Mouse (Mus musculus) granulocyte monocyte progenitor cell, adult 5-6 weeks (primary cell): ENCODE measurements around the gene Fosl2. TPM values are rescaled to one million over a fixed set of nuclear protein-coding genes. Genes with fewer than 3 reads are reported as not detected.

Experiments
- ATAC-seq: replicated peaks from 2 replicates; pipeline ENCODE4 v1.8.0; 2016; ENCODE audit warnings: mild to moderate bottlenecking, moderate TSS enrichment, inconsistent platforms; ENCODE audit not compliant: poor library complexity, severe bottlenecking
- total RNA-seq, 2 experiments: library from RNA; stranded (forward) in 1 of 2; stranded (reverse) in 1 of 2; fragments of 200-712, 200-1000 nt in 1 of 2; fragments of >200 nt in 1 of 2; fragmentation: Nextera tagmentation in 1 of 2; gene quantifications; 2 replicates each; pipeline ENCODE4 v1.2.3; 2014 to 2017

Gene Fosl2
- total RNA-seq (2014; fragmentation: Nextera tagmentation), result 23.4 and 24.7 TPM in 2 replicates
- total RNA-seq (2017), result 9.1 and 11.2 TPM in 2 replicates

DNA sequence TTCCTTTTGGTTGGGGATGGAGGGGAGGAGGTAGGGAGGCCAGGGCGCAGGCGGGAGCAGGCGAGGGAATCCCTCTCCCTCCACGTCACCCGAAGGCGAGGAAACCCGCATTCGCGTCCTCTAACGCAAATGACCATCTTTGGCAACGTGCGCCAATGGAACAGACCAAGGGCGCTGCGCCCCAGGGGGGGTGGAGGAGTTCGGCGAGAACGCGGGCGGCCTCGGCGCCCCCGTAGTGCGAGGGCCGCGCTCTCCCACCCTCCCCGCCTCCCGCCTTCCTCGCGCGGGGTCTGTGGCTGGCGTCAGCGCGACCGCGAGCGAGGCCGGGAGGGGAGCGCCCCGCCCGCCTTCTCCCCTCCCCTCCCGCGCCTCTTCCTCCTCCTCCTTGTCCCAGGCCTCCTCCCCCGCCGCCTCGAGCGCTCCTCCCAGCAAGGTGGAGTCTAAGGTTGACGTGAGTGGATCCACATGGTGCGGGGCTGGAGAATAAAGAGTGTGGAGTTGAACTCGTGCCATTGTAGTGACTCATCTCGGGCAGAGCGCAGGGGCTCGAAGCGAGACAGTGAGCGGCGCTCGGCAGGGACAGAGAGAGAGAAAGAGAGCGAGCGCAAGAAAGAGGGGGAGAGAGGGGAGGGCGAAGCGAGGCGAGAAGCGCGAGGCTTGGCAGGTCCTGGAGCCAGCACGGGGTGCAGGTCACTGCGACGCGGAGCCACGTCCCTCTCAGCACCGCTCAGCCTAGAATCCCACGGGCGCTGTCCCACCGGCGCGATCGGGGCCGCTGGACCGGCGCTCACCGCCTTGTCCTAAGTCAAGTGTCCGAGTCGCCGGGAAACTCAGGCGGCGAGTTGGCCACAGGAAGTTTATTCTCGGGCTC is at the start of gene Fosl2:
Gene Fosl2, plus strand, starts transcription at position 466 of the 871 bp plus-strand sequence.
- peak; percentile 64 for ATAC-seq

DNA sequence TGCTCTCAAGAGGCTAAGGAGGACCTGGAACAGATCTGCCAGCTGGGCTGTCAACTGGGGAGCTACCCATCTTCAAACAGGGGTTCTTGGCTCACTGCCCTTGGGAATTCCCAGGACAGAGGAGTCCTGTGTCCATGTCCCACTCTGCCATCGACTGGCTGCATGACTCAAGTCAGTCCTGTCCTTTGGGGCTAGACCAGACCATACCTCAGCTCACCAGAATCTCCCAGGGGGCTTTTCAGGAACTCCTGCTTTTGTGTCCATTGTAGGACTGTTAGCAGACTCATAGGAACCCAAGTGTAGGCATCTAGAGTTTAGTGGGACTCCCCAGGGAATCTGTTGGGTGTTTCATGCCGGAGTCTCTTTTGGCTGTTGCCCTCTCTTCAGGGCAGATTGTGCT is 49.6 kb upstream of the Fosl2 start:
- ATAC-seq, result no peak

DNA sequence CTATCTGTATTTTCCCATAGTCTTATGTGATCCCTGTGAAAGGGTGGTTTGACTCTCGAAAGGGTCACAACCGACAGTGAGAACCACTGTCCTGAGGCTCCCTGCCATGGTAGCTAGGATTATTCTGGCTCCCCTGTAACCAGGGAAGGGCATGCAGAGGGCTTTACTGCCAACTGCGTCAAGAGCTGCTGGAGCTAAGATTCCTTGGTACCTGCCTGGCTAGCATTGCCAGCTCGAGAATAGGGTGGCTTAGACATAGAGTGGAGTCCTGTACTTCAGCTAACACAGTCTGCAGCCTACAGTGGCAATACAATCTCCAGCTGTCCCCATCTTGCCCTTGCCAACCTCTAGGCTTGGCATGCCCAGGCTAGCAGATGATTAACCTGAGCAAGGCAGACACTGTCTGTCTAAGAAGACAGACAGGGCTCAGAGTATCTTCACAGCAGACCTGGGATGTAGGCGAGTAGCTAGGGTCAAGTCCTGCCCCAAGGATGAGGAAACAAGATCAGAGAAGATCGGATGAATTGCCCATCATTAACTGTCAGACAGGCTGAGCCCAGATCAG is 49.0 kb upstream of the Fosl2 start:
- no peak for ATAC-seq

DNA sequence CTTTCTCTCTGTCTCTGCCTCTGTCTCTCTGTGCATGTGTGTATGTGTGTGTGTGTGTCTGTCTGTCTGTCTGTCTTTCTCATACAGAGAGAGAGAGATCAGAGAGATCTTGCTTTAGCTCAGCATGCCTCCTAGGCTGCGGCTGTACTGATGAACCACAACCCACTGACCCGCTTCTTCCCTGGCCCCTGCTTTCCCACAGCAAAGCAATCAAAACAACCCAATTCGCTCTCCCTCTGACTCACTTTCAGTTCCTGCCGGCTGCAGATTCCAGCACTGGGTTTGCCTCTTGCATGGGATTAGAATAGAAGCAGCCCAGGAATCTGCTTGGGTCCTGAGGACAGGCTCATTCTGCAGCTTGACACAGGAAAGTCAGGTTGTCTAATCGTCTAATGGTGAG is 46.1 kb upstream of the Fosl2 start:
- no peak for ATAC-seq

DNA sequence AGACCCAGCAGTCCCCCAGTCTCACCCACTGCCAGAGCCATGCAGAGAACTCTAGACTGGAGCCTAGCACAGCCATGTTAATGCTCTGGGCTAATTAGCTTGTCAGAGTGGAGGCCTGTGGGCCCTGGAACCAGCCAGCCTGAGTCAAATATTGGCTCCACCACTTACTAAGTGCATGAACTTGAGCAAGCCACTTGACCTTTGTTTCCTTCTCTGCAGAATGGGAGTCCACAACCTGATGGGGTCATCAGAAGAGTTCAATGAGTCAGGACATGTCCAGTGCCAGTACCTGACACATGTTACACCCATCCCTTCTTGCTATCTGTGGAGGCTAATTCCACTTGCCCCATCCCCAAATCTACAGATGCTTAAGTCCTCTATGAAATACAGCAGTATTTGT is 43.3 kb upstream of the Fosl2 start:
- no peak for ATAC-seq

DNA sequence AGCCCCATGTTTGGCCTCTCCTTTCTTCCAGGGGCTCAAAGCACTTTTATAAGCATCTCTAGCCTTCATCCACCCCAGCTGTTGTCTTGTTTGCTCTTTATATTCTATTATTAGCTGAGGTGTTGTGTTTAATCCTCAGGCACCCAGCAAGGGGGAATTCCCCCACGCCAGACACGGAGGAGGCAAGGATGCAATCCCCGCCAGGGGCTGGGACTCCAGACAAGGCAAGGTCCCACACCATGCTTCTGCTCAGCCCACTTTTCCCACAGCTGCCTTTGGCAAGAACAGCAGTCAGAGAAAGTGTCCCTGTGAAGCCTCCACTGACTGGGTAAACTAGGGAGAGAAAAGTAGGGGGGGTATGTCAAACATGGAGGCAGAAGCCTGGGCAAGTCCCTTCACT is 36.9 kb upstream of the Fosl2 start:
- ATAC-seq, result no peak

DNA sequence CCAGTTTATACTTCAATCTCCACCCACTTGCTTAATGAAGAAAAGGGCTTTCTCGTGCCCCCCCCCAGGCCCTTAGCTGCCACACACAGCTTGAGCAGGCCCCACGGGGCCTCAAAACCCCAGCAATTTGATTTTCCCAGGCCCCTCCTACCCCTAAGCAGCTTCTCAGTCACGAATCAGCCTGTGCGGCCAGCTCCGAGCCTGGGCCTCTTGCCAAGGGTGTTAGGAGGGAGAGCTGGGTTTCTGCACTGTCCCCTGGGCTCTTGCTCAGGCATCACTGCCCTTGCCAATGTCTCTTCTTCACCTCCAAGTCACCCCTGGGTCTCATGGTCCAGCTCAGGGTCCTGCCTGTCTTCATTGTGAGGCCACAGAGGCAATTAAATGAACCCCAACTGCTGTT is 33.1 kb upstream of the Fosl2 start:
- ATAC-seq, result no peak

DNA sequence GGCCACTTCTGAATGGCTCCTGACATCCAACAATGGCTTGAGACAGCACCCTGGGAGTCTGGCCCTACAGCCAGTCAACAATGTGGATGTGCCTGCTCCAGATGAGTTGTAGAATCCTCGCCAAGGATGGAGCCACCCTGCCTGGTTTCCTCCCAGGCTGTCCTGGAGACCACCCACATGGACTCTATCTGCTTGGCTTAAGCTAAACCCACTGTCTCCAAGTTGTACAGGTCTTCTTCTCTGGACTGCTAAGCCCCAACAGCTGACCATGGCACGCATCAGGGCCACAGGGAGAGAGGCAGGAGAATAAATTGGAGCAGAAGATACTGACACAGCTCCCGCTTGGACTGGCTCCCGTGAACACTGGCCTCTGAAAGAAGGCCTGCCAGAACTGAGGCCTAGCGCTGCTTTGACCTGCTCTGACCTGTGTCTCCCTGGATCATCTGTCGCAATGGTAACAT is 32.6 kb upstream of the Fosl2 start:
- no peak for ATAC-seq

DNA sequence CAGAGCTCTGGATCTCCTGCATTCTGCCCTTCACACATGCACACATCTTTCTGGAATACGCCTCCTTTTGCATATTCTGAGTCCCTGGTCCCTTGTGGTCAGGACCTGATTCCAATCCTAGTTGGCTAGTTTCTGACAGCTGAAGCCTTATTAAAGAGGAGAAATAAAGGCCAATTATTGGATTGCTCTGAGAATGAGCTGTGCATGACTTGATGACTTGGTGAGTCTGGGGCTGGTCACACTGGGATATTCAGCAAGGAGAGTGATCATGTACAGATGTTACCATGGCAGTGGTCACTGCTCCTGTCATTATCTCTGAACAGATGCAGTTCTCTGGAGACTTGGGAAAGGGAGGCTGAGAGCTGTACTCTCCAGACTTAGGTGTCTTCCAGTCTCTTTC is 32.1 kb upstream of the Fosl2 start:
- no peak for ATAC-seq

DNA sequence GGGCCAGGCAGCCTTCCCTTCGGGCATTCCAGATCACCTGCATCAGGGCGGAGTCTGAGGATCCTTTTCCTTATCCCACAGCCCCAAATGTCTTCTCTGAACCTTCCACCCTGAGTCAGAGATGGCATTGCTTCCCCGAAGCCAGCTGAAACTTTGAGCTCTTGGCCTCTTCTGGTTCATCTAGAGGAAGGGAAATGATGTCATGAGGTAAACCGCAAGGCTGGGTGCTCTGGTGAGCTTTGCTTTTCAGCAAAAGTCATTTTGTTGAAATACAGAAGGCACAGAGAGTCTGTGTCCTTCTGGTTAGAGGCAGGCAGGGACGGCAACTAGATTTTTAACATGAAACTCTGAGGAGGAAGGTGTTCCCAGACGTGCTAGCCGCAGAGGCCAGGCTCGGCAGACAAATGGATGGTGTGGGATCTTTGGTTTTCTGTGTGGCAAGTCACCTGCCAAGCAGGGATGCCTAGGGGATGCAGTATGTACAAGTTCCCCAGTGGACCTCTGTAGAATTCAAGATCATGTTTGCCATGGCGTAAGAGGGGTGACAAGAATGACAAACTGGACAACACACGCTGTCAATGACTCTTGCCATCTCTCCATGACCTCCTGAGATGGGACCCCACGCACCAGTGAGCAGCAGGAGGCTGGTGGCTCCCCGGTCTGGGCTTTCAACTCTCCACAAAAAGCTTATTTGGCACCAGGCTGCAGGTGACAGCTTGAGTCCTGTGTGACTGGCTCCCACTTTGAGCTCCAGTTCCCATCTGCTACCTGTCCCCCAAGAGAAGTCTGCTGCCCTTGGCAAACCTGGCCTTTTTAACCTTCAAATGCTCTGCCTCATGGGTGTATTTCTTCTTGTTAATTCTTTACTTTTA is 31.2 kb upstream of the Fosl2 start:
- ATAC-seq, result peak; percentile 87

DNA sequence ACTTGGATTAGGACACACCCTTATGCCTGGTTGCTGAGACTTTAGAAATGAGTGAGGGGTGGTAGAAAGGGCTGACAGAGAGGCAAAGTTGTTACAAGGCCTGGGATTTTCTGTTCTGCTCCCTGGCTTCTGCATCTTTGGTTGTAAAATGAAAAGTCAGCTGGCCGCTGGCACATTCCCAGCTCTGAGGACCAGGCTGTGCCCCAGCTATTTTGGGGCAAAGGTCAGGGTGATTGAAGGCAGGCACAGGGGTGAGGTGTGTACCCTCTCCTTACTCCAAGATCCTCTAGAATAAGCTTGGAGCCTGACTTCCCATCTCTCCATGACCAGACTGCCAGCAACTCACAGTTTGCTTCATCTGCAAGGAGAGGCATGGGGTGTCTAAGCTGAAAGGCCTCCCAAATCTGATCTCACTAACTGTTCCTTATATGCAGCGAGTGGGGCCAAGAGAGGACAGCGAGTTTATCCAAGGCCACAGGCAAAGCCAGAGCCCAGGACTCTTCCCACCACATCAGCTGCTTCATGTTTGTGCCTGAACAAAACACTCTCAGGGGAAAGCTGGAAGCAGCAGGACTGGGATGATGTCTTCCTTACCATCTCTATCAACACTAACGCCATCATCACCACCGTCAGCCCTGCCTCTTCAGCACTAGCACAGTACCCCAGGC is 29.0 kb upstream of the Fosl2 start:
- no peak for ATAC-seq

DNA sequence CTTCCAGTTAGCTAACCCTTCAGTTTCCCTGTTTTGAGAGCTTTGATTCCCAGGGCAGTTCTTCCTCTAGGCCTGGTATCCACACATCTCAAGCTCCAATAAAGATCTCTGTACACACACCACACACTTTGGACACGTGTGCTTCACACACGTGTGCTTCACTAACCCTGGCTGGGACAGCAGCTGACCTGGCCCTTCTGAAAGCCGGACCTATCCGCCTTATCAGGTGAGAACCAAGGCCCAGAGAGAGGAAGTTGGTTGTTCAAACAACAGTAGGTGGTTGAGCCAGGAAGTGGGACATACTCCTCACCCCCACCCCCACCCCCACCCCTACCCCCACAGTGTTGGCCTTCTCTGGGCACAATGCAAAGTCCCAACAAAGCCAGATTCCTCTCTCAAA is 24.9 kb upstream of the Fosl2 start:
- ATAC-seq, result no peak

DNA sequence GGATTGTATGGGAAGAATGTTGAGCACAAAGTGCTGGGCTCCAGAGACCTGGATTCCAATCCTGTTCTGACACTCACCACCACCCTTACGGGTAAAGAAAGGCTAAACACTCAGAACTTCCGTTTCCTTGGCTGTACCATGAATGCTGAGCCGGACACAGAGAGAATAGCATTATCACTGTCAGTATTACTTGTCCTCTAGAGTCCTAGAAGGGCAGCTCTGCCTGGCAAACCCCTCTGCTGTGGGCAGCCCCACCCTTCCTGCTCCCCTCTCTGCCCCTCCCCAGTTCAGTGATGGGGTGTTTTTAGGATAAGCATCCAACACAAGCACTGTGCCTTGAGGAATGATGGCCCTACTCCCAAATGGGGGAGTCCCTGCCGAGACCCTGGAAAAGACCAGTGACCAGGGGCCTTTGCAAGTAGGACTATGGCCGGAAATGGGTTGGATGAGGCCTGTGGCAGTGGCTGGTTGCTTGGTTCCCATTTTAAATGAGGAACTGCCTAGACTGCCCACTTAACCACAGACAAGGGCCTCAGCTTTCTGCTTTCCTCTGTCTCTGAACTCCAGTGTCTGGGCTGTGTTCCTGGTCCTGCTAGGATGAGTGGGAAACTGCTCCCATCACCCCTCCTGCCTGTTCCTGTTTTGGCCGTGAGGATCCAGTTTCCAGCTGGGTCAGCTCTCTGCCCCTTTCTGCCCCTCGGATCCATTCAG is 23.2 kb upstream of the Fosl2 start:
- ATAC-seq, result peak; percentile 88

DNA sequence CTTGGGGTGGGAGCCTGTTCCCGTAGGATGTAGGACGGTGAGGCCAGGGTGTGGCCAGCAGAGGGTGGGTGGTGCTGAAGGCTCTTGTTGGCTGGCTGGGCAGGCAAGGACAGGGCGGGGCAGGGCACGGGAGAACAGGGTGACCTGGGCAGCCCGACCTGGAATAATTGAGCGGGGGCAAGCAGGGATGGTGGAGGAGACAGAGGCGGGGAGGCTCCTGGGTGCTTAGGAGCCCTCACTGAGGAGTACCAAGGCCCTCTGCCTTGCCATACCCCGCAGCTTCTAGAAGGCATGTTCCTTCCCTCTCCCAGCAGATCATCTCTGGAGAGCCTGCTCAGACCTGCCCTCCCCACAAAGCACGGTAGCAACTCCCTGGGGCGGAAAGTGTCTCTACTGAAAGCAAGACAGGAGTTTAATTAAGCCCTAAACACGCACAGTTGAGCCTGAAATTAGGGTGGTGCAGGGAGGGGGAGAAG is 14.7 kb upstream of the Fosl2 start:
- no peak for ATAC-seq

DNA sequence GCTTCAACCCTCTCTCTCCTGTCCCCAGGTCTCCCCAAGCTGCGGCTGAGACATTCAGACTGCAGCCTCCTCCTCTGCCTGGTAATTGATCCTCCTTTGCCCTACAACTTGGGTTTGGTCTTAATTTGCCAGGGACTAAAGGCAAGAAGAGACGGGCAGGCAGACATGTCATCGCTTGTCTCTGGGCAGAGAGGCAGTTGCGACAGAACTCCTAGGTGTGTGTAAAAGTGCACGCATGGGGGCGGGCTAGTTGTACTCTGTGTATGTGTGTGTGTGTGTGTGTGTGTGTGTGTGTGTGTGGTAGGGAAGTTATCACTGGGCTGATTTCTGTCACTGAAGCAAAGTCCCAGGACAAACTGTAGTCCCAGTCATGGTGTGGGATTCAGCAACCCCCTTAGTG is 13.7 kb upstream of the Fosl2 start:
- peak; percentile 68 for ATAC-seq

DNA sequence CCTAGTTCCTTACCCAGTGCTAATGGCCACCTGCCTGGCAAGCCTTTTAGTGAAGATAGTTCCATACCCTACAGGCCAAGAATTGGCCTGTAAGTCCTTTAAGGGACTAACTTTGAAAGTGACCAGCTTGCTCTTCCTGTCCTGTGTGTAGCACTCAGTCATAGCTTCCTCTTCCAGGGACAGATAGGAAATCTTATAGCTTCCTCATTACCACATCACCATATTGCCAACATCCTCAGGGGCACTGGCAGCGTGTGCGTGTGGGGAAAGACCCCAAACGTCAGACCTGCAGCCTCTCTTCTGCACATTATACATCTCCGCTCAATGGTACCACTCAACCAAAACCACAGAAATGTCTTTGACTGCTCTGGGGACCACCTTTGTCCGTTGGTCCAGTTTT is 13.2 kb upstream of the Fosl2 start:
- peak; percentile 97 for ATAC-seq

DNA sequence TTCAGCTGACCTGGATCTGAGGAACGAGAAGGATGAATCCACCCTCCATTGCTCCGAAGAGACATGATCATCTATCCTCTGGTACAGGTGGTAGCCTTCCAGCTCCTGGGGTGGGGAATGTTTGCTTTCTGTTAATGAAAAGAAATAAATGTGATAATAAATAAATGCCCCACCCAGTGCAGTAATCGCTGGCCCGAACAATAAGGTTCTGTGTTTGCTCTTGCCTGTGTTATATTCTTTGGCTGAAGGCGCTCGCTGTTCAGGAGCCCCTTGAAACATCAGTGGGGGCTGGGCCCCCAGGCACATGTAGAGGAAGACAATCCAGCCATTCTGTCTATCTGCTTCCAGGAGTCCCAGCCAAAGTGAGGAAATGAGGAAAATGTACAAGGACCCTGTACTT is 10.6 kb upstream of the Fosl2 start:
- no peak for ATAC-seq

DNA sequence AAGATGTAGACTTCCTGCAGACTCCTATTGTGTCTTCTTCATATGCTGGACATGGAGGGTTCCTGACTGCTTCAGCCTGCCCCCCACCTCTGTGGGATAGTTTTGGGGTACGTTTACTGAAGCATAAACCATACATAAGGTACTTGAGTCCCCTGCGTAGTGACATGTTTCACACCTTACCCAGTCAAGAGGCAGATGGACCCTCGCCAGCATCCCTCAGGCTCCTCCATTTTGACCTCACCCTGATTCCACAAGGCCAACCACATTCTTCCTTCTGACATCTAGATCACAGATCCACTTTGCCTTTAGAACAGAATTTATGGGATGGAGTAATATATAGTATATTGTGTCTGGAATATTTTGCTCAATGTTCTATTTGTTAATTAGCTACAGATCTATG is 8.4 kb upstream of the Fosl2 start:
- ATAC-seq, result no peak

DNA sequence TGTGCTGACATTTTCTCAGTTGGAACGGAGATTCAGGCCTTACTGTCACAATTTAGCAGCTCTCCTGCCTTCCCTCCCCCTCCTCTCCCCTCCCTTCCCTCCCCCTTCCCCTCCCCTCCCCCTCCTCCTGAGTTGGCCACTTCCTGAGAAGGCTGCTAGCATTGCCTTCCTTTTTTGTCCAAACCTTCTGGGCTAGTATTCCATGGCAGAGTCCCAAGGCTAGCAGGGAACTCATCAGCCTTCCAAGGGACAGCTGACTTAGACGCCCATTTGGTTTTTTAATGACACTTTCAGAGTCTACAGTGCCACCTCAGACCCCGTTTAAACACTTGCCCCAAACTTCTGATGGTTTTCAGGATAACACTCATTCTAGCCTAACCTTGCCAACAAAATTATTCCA is 7.7 kb upstream of the Fosl2 start:
- no peak for ATAC-seq
